Mouse (Mus musculus) limb, embryonic 15.5 days (tissue): ENCODE measurements at regions not wholly inside any gene's neighbourhood (a gene's known extent, or its start where the extent isn't known, plus 50 kb on each side); places are given as distances from the start of the nearest gene placed in this dataset.
A peak's percentile ranks its signal among the peaks of the same experiment; 100 is the strongest.
"Not testable (repeated sequence)": the region's sequence is repeated elsewhere in the genome, so short reads cannot be mapped to it uniquely, and the experiment has no call there.

Experiments
- ATAC-seq: fragments of 200-750 bp; cut with Nextera tagmentation; 2 replicates; pipeline ENCODE4 v1.8.0; 2017; ENCODE audit warnings: low read depth, moderate TSS enrichment; ENCODE audit not compliant: insufficient number of reproducible peaks, low FRiP score, low TSS enrichment
- H3K27ac ChIP-seq: fragments of 300-500 bp; sonication (generic); 2 replicates; pipeline ENCODE4 v1.5.1; 2015; ENCODE audit warnings: moderate library complexity, mild to moderate bottlenecking, inconsistent platforms
- H3K27me3 ChIP-seq: fragments of 300-500 bp; sonication (generic); 2 replicates; pipeline ENCODE4 v1.6.1; 2015; ENCODE audit warnings: inconsistent platforms
- H3K36me3 ChIP-seq: fragments of 300-500 bp; sonication (generic); 2 replicates; pipeline ENCODE4 v1.6.1; 2015; ENCODE audit warnings: inconsistent platforms
- H3K4me1 ChIP-seq: fragments of 300-500 bp; sonication (generic); 2 replicates; pipeline ENCODE4 v1.6.1; 2015; ENCODE audit warnings: inconsistent platforms
- H3K4me2 ChIP-seq: fragments of 300-500 bp; sonication (generic); 2 replicates; pipeline ENCODE4 v1.6.1; 2015; ENCODE audit warnings: mild to moderate bottlenecking, inconsistent platforms
- H3K4me3 ChIP-seq: fragments of 300-500 bp; sonication (generic); 2 replicates; pipeline ENCODE4 v1.5.1; 2015; ENCODE audit warnings: mild to moderate bottlenecking, inconsistent platforms
- H3K9ac ChIP-seq: fragments of 300-500 bp; sonication (generic); 2 replicates; pipeline ENCODE4 v1.6.1; 2015; ENCODE audit warnings: inconsistent platforms
- H3K9me3 ChIP-seq: fragments of 300-500 bp; sonication (generic); 2 replicates; pipeline ENCODE4 v1.6.1; 2016; ENCODE audit warnings: inconsistent platforms
- WGBS: fragments of 180-500 bp; shearing (Covaris S2); methylation state at CpG from one replicate; pipeline ENCODE4 v1.1.7; 2015; 5-methylcytosine and 5-hydroxymethylcytosine counted together

- H3K9ac ChIP-seq = no peak overlapping the region
- 91% methylated on average over 9 of the region's 9 CpGs for WGBS
These were observed 798.6 kb downstream of the Robo2 start for GRCm38 (mm10) chr16:73613017-73613416.

GRCm38 (mm10) chr16:73591421-73591820, 820.2 kb downstream of the Robo2 start:
- Histone ChIP-seq H3K4me2 (no peak overlapping the region), H3K9ac (no peak overlapping the region), H3K27me3 (no peaks in the 10 kb centered on the region), H3K27ac (no peak overlapping the region), H3K36me3 (no peaks in the 10 kb centered on the region), H3K4me3 (no peak overlapping the region), H3K4me1 (no peaks in the 10 kb centered on the region), H3K9me3 (no peaks in the 10 kb centered on the region)
- 75% methylated on average over 2 of the region's 2 CpGs for WGBS
- ATAC-seq = no peak

More at GRCm38 (mm10) chr16:73613017-73613416, 798.6 kb downstream of the Robo2 start:
- no peak overlapping the region for H3K27ac ChIP-seq
- H3K4me2 ChIP-seq = no peak overlapping the region
- ATAC-seq = no peak
- no peaks in the 10 kb centered on the region for H3K4me1 ChIP-seq
- no peak overlapping the region for H3K4me3 ChIP-seq
- no peaks in the 10 kb centered on the region for H3K9me3 ChIP-seq
- no peaks in the 10 kb centered on the region for H3K36me3 ChIP-seq
- no peaks in the 10 kb centered on the region for H3K27me3 ChIP-seq

GRCm38 (mm10) chr16:73561216-73561615, 850.4 kb downstream of the Robo2 start:
- Histone ChIP-seq H3K4me1 (no peaks in the 10 kb centered on the region), H3K27me3 (no peaks in the 10 kb centered on the region), H3K36me3 (no peaks in the 10 kb centered on the region), H3K9ac (no peak overlapping the region), H3K4me3 (no peak overlapping the region), H3K27ac (no peak overlapping the region), H3K4me2 (no peak overlapping the region), H3K9me3 (no peaks in the 10 kb centered on the region)
- WGBS = 77% methylated on average over 7 of the region's 7 CpGs
- ATAC-seq = no peak

GRCm38 (mm10) chr16:73556940-73557339, 854.7 kb downstream of the Robo2 start:
- H3K27me3 ChIP-seq = no peaks in the 10 kb centered on the region
- 70% methylated on average over 4 of the region's 4 CpGs for WGBS
- no peaks in the 10 kb centered on the region for H3K9me3 ChIP-seq
- no peak overlapping the region for H3K4me2 ChIP-seq
- no peak overlapping the region for H3K27ac ChIP-seq
- H3K4me3 ChIP-seq = no peak overlapping the region
- no peaks in the 10 kb centered on the region for H3K4me1 ChIP-seq
- ATAC-seq = no peak
- no peaks in the 10 kb centered on the region for H3K36me3 ChIP-seq
- no peak overlapping the region for H3K9ac ChIP-seq

- Histone ChIP-seq H3K4me2 (no peak overlapping the region), H3K4me1 (no peaks in the 10 kb centered on the region), H3K27ac (no peak overlapping the region), H3K36me3 (no peaks in the 10 kb centered on the region), H3K9ac (no peak overlapping the region), H3K4me3 (no peak overlapping the region), H3K27me3 (no peaks in the 10 kb centered on the region), H3K9me3 (no peaks in the 10 kb centered on the region)
- 80% methylated on average over 3 of the region's 3 CpGs for WGBS
- no peak for ATAC-seq
These were observed 868.0 kb downstream of the Robo2 start for GRCm38 (mm10) chr16:73543651-73544050.

GRCm38 (mm10) chr16:73538040-73538439, 873.6 kb downstream of the Robo2 start:
- Histone ChIP-seq H3K27me3 (no peaks in the 10 kb centered on the region), H3K4me1 (no peaks in the 10 kb centered on the region), H3K4me2 (no peak overlapping the region), H3K9me3 (no peaks in the 10 kb centered on the region), H3K36me3 (no peaks in the 10 kb centered on the region), H3K4me3 (no peak overlapping the region), H3K9ac (no peak overlapping the region), H3K27ac (no peak overlapping the region)
- no peak for ATAC-seq
- 55% methylated on average over 7 of the region's 7 CpGs for WGBS

- Histone ChIP-seq H3K4me3 (no peak overlapping the region), H3K9ac (no peak overlapping the region), H3K4me2 (no peak overlapping the region), H3K27ac (no peak overlapping the region), H3K4me1 (no peaks in the 10 kb centered on the region), H3K36me3 (no peaks in the 10 kb centered on the region), H3K9me3 (no peaks in the 10 kb centered on the region), H3K27me3 (no peaks in the 10 kb centered on the region)
- 57% methylated on average over 7 of the region's 7 CpGs for WGBS
- ATAC-seq = no peak
These were observed 874.1 kb downstream of the Robo2 start for GRCm38 (mm10) chr16:73537541-73537940.

- no peaks in the 10 kb centered on the region for H3K4me1 ChIP-seq
- H3K9ac ChIP-seq = no peak overlapping the region
- 0 out of 2 replicates have a peak overlapping the region, but pooled peaks have one; percentile 12 for H3K4me2 ChIP-seq
- H3K27ac ChIP-seq = no peak overlapping the region
- 31% methylated on average over 10 of the region's 10 CpGs for WGBS
- ATAC-seq = no peak
- H3K36me3 ChIP-seq = no peaks in the 10 kb centered on the region
- H3K4me3 ChIP-seq = no peak overlapping the region
- H3K9me3 ChIP-seq = no peaks in the 10 kb centered on the region
- no peaks in the 10 kb centered on the region for H3K27me3 ChIP-seq
These were observed 881.4 kb downstream of the Robo2 start for GRCm38 (mm10) chr16:73530191-73530590.

- not testable (repeated sequence) for ATAC-seq
- 48% methylated on average over 3 of the region's 3 CpGs for WGBS
These were observed 888.7 kb downstream of the Robo2 start for GRCm38 (mm10) chr16:73522931-73523330.

GRCm38 (mm10) chr16:73504759-73505158, 906.9 kb downstream of the Robo2 start:
- Histone ChIP-seq H3K9me3 (no peaks in the 10 kb centered on the region), H3K4me2 (no peak overlapping the region), H3K4me1 (no peaks in the 10 kb centered on the region), H3K4me3 (no peak overlapping the region), H3K27me3 (no peaks in the 10 kb centered on the region), H3K9ac (no peak overlapping the region), H3K36me3 (no peaks in the 10 kb centered on the region), H3K27ac (no peak overlapping the region)
- ATAC-seq = no peak

More at GRCm38 (mm10) chr16:73522931-73523330, 888.7 kb downstream of the Robo2 start:
- H3K9me3 ChIP-seq, H3K36me3 ChIP-seq, H3K27me3 ChIP-seq, H3K9ac ChIP-seq, H3K4me2 ChIP-seq, H3K4me3 ChIP-seq, H3K4me1 ChIP-seq, H3K27ac ChIP-seq: not testable (repeated sequence)

GRCm38 (mm10) chr16:73498636-73499208, 912.9 kb downstream of the Robo2 start:
- Histone ChIP-seq H3K27ac (no peak overlapping the region), H3K9ac (no peak overlapping the region), H3K4me1 (no peaks in the 10 kb centered on the region), H3K36me3 (no peaks in the 10 kb centered on the region), H3K4me2 (no peak overlapping the region), H3K9me3 (no peaks in the 10 kb centered on the region), H3K4me3 (no peak overlapping the region), H3K27me3 (no peaks in the 10 kb centered on the region)
- no peak for ATAC-seq
- WGBS = 68% methylated on average over 1 of the region's 1 CpGs

GRCm38 (mm10) chr16:73483214-73483856, 928.3 kb downstream of the Robo2 start:
- no peak overlapping the region for H3K27ac ChIP-seq
- no peak for ATAC-seq
- H3K4me3 ChIP-seq = no peak overlapping the region
- H3K27me3 ChIP-seq = no peaks in the 10 kb centered on the region
- WGBS = 67% methylated on average over 2 of the region's 2 CpGs
- no peaks in the 10 kb centered on the region for H3K36me3 ChIP-seq
- no peak overlapping the region for H3K4me2 ChIP-seq
- H3K4me1 ChIP-seq = no peaks in the 10 kb centered on the region
- no peak overlapping the region for H3K9ac ChIP-seq
- H3K9me3 ChIP-seq = no peaks in the 10 kb centered on the region
